Mouse (Mus musculus): ENCODE results near the gene Rtn1.

The Rtn1 gene

DNA sequence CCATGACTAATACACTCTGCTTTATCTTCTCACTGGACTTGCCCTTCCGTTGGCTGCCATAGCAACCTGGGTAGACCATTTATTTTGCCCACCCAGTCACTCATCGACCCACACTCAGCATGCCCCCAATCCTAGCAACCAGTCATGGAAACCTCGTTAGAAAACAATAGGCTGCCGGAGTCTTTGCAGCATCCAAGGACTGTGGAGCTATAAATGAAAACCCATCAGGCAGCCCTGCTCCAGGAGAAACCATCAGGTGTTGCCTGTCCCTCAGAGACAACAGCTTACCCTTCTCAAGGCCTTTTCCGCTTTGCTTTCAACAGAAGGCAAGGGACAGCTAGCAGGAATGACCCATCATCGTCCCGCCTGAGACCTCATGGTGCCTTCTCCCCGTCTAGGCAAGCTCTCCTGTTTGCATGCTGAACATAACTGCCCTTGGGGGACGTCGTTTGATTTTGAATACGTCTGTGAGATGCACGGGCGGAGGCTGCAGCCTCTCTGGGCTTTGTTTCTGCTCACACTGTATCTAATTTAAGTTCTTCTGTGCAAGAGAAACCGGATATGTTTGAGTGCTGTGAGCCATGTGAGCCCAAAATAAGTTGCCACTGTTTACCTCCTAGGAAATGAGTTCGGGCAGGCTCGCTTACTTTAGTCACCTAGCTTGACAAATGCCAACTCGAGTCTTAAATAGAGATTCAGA, 34.8 kb downstream of the Rtn1 start:
- DNase-seq, result no peak

DNA sequence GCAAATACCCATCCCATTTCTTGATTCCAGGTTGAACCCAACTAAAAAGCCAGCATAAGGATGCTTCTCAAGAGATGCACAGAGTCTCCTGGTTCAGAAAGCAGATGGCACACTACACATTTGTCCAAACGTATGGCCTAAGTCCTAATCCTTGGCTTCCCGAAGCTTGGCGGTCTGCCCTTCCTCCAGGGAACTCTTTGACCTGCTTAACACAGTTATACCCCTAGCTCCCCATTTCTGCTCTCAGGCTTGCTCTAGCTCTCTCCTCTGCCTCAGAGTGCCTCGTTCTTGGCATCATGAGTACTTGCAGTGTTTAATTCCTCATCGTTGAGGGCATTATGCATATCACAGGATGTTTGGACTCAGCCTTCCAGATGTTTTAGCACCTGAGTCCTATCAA, 38.8 kb downstream of the Rtn1 start:
- no peak for DNase-seq

DNA sequence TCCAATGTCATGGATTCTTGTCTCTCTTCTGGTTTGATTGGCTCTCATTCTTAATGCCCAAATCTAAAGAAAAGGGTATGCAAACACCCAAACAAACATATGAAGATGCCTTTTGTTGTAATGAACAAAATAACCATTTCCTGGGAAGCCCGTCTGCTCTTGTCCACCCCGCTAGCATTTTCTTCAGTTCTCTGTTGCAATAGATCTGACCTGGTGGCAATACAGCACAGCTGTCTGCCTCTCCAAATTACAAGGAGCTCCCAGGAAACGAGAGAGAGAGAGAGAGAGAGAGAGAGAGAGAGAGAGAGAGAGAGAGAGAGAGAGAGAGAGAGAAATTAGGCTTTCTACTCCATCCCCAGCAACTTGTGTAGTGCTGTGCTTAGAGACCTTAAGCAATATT, 42.1 kb downstream of the Rtn1 start:
- no peak for DNase-seq

DNA sequence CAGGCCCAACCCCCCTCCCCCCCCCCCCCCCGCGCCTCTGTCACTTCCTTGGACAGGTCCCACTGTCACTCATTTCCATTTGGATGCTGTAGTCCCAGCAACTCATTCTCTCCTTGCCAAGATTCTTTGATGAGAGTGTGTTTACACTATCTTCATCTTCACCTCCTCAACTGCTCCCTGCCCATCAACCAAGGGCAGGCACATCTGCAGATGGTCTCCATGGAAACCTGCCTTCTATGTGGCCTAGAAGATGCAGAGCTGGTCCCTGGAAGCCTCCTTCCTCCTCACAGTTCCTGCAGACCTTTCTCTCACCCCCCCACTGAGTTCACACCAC, 42.8 kb downstream of the Rtn1 start:
- no peak for DNase-seq

DNA sequence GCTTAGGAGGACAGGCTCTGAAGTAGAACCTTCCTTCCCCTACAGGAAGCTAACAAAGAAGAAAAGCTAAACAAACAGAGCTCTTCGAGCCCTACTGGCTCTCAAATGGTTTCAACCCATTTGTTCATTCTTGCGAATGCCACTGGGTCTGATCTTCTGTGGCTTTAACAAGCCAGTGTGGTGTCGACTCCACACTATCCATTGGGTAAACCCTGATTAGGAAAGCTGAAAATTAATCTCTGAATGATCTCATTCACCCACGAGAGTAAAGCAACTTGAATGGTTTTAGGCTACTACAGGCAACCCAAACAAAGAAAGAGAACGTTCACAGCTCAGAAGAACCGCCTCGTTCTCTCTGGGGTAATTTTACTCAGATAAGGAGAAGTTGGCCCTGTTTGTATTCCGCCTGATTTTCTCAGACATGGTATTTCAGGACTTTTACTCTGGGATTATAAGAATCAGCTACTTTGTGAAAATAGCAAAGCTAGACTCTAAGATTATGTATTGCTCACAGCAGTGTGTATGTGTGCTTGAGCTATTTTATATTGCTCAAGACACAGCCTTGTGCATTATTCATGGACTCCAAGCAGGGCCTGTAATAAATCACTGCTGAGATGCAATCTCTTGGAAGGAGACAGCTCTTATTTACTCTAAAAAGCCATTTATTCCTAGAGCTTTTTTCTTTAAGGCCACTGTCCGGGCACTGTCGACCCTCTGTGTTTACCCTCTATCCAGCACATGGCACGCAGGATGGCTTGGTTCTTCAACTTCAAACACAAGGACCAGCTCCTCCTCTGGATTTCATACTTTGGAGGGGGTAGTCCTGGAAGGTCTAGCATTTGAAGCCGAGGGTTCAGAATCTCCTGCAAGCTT, 43.4 kb downstream of the Rtn1 start:
- DNase-seq, result no peak

DNA sequence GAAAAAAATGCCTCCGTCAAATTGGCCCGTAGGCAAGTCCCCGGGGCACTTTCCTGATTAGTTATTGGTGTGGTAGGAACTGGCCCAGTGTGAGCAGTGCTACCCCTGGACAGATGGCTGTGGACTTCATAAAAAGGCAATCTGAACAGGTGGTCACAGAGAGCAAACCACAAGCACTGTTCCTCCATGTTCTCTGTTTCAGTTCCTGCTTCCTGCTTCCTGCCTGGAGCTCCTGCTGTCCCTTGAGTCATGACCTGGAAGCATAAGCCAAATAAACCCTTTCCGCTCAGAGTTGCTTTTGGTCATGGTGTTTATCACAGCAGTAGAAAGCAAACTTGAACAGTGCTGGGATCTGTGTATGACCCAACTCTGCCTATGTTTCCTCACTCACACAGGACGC, 44.3 kb downstream of the Rtn1 start:
- DNase-seq, result no peak

DNA sequence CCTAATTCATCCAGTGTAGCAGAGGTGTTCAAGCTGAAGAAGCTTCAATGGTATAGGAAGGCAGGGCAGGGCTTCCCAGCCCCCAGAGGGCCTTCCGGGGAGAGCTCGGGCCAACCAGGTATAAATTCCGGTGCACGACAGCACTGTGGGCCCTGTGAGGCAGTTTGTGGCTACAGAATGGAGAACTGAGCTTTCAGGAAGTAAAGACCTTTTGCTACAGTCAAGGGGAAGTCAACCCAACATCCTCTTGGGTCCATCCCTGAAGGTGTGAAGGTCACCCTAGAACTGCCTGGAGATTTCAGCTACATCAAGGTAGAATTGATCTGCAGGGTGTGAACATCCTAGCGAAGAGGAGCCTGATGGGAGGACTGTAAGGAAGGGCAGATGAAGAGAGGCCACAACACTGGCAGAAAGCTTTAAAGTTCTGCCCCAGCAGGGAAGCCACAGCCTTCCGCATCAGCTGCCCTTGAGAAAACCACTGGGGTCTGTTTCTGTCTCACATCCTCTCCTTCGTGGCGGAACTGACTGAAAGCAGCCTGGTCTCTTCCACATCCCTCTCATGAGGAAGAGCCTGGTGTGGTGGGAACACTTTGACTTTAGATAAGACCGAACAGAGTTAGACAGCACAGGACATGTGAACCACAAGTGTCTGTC, 47.0 kb downstream of the Rtn1 start:
- DNase-seq, result peak; percentile 31

DNA sequence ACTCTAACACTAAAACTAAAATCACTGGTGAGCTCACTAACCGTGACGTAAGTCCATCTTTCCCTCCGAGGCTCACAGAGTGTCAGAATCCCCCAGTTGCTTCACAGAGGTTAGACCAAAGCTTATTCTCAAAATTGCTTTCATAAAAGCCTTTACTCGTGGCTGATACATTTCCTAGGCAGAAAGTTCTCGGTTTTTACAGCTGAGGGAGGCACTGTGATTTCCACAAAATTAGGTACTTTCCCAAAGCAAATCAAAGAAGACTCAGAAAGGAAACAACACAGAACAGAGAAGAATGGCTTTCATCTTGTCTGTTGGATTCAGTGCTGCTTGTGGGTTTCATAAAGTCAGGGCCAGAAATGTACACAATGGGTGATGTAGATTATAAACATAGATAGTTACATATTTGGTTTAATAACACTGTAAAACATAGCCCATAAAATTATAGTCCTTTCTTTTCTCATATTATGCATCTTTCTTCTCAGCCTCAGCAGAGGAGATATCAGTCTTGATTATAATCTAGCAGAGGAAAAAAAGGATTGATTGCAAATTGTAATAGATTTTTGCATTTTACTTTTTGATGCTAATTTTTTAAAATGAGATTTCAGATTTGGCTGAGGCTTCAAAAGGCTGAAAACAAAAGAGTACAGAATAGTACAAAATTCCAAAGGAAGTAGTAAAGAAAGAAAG, 47.8 kb downstream of the Rtn1 start:
- no peak for DNase-seq

DNA sequence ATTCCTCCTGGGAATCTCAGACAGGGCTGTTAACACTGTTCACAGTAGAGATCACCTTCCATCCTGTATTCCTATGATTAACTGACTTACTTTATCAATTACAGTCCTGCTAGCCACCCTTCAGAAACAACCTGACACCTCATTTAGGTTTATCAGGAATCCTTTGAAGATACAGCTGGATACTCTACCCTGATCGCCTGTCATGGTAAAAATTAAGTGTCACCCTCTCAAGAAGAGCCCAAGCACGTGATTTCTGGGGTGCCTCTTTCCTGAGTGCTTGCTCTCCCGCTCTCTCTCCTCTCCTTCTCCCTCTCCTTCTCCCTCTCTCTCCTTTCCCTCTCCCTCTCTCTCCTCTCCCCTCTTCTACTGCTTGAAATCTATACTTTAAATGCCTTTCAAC, 49.0 kb downstream of the Rtn1 start:
- DNase-seq, result no peak

DNA sequence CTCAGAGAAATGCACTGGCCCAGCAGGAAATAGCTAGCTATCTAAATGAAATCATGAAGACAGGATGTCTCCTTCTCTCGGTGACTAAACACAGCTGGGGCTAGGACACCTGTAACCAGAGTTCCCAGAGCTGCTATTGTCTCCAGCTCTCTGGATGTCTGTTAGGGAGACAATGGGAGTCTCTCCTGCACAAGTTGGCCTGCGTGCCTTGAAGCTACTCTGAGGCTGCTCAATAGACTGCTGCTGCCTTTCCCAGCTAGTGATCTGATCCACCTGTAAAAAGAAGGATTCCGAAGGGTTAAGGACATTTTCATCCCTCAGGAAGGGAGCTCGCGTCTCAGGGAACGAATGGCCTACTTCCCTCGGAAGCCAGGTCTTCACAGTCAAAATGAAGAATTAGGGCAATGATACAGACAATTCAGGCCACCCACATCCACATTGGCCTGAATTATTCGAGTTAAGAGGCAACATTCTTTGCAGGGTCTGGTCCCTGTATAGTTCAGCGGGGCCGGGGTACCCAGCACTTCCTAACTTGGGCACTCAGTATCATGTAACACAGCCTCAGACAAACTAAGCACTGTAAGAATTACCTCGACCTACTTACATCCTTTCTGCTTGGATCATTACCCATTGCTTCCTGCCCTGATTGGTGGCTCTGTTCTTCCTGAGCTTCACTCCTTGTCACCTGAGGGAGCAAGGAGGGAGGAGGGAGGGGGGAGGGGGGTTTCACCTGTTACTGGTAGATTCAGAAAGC, 51.0 kb downstream of the Rtn1 start:
- no peak for DNase-seq

DNA sequence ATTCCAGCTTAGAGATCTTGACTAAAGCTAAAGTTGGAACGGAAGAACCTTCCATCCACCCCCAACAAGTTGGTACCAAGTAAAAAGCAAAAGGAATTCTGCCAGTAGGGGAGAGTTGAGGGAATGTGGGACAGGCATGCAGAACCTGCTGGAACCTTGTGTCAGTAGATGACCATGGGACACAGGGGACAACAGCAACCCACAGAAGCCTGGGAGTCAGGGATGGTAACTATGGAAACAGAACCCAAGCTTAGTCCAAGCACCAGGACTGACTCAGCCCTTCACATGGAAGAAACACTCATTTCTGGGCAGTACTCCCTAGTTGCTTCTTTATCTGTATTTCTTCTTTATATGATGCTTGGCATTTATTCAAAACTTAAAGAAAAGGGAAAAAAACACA, 54.6 kb downstream of the Rtn1 start:
- DNase-seq, result no peak

DNA sequence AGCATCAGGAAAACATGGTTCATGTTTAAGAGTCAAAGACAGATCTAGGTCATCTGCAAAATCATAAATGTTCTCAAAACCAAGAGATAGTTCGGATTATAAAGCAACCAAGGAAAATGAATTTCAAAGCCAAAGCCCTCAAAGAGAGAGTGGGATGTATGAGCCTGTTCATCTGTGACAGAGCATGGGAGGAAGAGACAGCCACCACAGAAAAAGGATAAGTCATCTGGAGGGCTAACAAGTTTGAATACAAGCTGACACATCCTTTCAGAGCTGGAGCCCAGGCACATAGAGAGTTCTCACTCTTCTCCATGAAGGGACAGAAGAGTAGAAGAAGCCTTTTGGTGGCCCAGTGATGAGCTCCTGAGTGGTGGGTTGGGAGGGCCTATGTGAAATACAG, 55.3 kb downstream of the Rtn1 start:
- no peak for DNase-seq

DNA sequence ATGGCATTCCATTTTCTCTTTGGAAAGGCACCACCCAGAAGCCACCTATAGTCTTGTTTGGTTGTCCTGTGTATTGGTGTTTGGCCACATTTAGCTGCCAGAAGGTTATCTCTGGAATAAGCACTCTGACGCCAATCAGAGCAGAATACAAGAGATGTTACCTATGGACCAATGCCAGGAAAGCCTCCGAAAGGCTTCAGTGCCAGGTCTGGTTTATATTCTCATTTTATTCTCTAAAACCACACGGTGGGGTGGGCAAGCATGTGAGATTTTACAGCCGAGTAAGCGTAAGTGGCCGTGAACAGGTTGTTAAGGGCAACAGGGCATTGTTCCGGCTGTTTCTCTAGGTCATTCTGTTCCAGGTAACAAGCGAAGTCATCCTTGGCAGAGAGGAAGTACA, 60.3 kb downstream of the Rtn1 start:
- no peak for DNase-seq

DNA sequence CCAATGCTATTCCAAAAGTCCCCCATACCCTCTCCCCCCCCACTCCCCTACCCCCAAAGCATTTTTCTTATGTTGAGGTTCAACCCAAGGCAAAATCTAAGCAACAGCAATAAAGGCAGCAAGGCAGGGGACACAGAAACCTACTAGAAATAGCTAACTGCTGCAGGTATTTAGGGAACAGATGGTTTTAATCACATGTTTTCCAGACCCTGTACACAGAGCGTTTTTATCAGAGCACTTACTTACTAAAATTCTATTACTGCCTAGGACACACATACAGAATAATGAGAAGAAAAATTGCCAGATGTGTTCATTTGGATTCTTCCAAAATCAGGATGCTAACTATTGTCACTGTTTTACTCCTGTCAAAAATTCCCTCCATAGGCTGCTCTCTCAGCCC, 61.7 kb downstream of the Rtn1 start:
- DNase-seq, result no peak

DNA sequence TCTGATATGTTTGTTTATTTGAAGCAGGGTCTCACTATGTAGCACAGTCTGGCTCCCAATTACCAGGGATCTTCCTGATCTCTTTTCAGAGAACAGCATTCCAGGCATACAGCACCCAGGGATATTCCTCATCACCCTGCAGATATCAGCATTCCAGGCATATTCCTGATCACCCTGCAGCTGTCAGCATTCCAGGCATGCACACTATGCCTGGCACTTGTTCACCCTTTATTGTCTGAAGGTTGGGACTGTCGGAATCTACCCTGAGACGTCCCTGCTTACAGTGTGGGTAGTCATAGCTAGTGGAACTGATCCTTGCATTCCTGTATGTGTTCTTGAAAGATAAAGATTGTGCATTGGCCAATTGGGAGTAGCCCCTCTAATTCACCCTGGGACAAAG, 65.2 kb downstream of the Rtn1 start:
- no peak for DNase-seq

DNA sequence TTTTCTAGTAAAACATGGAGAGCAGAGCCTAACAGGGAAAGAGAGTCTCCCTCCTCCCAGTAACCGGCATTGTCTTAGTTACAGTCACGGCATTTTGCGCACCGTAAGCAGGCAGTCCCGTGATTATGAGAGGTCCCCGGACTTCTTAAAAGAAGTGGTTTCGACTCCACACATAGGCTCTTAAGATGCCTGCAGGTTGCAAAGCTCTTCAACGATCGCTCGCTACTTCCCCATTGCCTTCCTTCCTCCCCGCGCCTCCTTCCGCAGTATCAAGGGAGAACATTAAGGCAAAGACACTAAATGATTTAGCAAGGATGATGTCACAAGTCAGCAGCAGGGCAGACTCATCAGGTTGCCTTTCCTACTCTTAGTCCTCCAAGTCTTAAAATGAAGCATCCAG, 72.8 kb downstream of the Rtn1 start:
- no peak for DNase-seq

DNA sequence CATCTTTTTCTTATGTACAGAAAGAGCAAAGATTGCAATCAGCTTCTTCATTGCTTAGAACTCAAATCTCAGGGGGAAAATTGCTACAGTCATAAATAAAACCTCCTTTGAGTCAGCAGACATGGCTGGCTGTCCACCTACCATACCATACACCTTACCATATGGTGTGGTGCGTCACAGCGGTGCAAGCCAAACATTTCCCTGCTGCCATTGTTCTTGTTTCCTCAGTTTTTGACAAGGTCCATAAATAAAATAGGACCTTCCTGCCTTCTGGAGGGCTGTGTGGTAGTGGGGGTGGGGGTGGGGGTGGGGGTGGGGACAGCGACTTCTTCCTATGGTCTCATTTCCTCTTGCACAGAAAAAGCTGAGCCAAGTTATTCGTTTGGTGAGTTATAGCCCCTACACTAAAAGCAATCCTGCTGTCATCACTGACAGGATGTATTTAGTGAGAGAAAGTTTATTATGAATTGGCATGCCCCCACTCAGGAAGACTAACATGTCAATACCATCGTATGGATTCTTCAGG, 76.3 kb downstream of the Rtn1 start:
- no peak for DNase-seq

DNA sequence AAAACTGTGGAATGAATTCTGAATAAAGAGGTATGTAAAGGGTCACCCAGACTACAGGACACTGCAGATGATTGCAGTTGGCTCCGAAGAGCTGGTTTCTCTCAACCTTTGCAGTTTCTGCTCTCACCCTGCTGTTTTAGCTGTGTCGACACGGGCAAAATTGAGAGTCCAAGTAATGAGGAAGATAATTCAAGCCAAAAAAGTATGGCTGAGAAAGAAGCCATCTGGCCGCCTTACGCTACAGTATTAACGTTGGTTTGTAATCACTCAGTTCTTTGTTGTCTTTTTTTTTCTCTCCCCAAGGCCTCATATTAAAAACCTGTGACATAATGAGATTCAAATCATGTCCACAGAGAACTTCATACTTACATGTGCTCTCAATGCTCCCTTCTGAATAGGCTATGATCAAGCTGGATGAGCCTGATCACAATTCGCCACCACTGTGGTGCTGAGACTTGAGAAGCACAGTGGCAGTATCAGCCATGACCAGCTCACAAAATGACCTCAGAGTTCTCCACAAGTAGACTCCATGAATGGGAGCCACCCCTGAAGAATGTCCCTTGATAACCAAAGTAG, 76.9 kb downstream of the Rtn1 start:
- no peak for DNase-seq

DNA sequence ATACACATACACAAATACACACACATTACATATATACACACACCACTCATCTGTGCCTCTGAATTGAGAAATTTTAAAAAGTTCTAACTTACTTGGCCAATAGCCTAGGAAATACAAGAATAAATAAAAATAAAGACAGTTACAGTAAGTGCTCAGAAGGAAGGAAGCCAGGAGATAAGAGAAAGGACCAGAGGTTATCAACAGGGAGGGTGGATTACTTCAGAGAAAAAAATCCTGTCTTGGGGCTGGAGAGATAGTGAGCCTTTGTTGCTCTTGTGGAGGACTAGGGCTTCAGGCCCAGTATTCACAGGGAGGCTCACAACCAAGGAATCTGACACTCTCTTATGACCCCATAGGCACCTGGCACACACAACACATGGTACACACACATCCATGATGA, 82.8 kb downstream of the Rtn1 start:
- DNase-seq, result no peak

DNA sequence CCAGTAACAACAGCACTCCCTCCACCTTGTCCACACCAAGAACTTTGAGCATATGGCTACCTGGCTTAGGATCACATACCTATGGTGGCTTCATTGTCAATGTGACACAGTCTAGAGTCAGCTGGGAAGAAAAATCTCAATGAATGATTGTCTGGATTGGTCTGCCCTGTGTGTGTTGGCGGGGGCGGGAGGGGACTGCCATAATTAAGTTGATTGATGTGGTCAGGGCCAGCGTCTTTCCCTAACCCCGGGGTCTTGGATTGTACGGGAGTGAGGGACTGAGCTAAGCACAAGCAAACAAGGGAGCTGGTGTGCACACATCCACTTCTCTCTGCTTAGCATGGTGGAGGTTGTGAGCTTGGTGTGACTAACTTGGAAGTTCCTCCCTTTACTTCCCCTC, 83.8 kb downstream of the Rtn1 start:
- no peak for DNase-seq

DNA sequence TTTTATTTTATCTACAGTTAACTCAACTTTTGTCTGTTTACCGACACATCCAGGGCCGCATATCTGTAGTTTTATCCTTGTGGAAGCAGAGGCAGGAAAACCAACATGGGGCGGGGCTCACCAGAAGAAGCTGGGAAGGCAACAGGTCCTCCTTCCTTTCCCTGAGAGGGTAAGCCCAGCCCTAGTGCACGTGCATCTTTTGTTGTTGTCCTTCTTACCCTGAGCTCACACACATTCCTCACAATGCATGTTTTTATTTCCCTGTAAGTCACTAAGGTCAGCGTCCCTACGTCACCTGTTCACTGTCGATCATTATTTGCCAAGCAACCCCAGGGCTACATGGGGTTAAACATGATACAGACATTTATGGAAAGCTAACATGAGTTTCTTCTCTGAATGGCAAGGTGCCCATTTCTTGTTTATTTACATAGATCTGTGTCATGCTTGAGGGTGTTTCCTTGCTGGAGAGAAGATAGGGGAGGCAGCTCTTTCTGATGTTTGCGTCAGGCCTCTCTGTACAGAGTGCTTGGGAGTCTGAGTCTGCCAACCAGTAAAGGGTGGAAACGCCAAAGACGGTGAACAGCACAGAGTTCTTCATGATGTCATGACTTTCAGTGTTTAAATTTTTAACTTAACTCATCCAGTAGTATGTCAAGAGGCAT, 84.5 kb downstream of the Rtn1 start:
- DNase-seq, result no peak

DNA sequence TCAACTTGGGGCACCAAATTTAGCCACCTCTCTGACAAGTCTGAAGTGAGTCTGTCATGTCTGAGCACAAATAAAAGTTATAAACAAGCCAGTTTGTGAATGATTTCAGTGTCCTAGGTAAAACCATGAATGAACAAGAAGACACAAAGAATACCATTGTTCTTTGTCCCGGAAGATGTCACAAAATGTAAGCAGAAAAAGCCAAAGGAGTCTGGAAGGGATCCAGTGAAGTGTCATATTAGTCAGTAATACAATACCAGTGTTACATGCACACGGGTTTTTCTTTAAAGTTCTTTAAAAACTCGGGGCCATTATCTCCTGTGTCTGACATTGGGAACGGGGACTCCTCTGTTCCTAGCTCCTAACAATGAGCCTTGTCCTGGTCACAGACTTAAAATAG, 85.1 kb downstream of the Rtn1 start:
- DNase-seq, result no peak
